Mouse (Mus musculus): Measurements from ENCODE around the gene Pde4c. TPM values are rescaled to one million over a fixed set of nuclear protein-coding genes. Genes with fewer than 3 reads are reported as not detected.

Pde4c gene
- polyA plus RNA-seq, 1 experiment from 2014 or later, result 9.4 TPM

DNA sequence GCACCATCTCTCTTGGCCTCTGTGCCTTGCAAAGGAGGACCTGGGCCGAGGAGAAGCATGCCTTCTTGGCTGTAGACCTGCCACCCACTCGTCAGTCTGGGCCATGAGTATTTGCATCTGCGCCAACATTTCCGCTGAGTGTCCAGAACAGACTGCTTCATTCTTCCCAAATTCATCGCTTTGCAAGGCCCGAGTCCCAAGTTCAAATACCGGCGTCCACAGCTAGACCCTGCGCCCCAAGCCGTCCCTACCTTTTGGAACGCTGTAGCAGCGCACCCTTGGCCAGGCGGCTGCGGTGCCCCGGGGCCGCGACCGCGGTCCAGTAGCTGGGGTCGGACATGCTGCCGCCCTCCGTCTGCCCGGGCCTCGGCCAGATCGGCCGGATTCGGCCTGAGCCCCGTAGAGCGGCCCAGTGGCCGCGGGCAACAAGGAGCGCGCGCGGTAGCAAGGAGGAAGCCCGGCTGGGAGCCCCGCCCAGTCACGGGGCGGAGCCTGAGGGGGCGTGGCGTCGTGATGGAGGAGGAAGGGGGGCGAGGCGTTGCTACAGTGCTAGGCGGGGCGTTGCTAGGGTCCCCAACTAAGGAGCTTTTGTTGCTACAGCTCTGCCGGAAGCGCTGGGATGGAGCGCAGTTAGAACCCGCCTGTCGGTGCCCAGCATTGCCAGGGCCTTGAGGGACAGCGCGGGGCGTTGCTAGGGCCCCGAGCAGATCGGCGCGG lies 68.6 kb downstream of the Pde4c start:
- Histone ChIP-seq H3K4me1 (peaks cover 64% of the 10 kb centered on the region), H3K4me3 (replicated peaks) (peak overlapping the region; percentile 73), H3K9me3 (replicated peaks) (no peaks in the 10 kb centered on the region), H3K27ac (peak overlapping the region; percentile 92), H3K36me3 (peaks cover 23% of the 10 kb centered on the region), H3K27me3 (0 out of 2 replicates have a peak, but pooled peaks cover 14% of the 10 kb centered on the region), H3K9ac (peak overlapping the region; percentile 87), H3K4me2 (peak overlapping the region; percentile 88)
- 5% methylated on average over 58 of the region's 58 CpGs for WGBS
- ATAC-seq (replicated peaks; ENCODE audit: low FRiP score), result peak; percentile 82

DNA sequence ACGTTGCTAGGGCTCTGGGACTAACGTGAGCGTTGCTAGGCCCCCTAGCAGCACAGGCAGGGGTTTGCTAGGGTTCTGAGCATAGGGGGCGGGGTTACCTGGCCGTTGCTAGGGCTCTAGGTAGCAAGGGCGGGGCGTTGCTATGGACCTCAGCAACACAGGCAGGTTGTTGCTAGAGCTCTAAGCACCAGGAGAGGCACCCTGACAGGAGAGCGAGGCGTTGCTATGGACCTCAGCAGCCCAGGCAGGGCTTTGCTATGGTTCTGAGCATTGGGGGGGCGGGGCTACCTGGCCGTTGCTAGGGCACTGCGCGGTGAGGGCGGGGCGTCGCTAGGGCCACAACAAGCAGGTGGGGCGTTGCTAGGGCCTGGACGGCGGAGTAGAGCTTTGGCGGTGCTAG lies 69.2 kb downstream of the Pde4c start:
- WGBS, result 0% methylated on average over 19 of the region's 20 CpGs
- Histone ChIP-seq H3K36me3 (peaks cover 18% of the 10 kb centered on the region; the same call in 1 of the 2 replicates), H3K4me3 (replicated peaks) (peak overlapping the region; percentile 73), H3K27me3 (peaks cover 17% of the 10 kb centered on the region), H3K27ac (peak overlapping the region; percentile 92), H3K4me2 (peak overlapping the region; percentile 88), H3K9ac (peak overlapping the region; percentile 87; the same call in 1 of the 2 replicates), H3K4me1 (peaks cover 61% of the 10 kb centered on the region), H3K9me3 (replicated peaks) (no peaks in the 10 kb centered on the region)
- peak; percentile 60 for ATAC-seq (replicated peaks; ENCODE audit: low FRiP score)

DNA sequence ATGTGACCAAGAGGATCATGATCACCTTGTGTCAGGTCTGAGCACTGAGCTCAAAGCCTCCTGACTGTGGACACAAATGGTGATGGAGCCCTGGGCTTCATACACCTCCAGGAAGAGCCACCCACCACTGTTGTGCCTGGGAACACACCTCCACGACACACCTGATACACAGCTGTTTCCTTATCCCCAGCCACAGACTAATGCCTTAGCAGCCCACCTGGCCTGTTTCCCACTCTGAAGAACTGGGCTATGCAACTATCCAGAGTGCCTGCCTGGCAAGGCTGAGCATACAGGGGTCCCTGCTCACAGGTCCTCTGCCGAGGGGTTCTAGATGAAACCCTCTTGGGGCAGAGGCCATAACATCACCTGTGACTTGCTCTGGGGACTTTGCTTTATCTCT lies 70.7 kb downstream of the Pde4c start:
- H3K4me2 ChIP-seq, result no peak overlapping the region
- H3K9me3 ChIP-seq (replicated peaks), result no peaks in the 10 kb centered on the region
- H3K4me1 ChIP-seq, result peaks cover 56% of the 10 kb centered on the region
- 90% methylated on average over 2 of the region's 2 CpGs for WGBS
- no peak for ATAC-seq (replicated peaks; ENCODE audit: low FRiP score)
- H3K27ac ChIP-seq, result no peak overlapping the region
- no peak overlapping the region for H3K9ac ChIP-seq
- peaks cover 32% of the 10 kb centered on the region for H3K27me3 ChIP-seq
- H3K4me3 ChIP-seq (replicated peaks), result no peak overlapping the region
- H3K36me3 ChIP-seq, result 0 out of 2 replicates have a peak, but pooled peaks cover 5% of the 10 kb centered on the region

DNA sequence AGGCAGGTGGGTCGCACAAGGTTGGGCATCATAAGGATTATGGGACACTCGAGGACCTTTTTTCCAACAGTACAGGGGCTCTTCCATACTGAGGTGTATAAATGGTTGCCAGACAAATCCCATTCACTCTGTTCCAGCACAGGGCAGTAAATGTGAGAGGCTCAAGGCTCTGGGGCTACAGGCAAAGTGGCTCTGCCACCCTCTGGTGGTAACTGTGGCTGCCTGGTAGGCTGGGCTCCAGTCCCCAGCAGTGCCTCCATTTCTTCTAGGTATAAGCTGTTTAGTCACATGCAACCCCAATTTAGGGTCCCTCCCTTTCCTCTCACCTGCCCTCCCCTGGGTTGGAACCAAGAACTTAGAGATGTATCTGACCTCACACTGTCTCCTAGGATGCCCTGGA lies 71.8 kb downstream of the Pde4c start:
- H3K36me3 ChIP-seq, result no peaks in the 10 kb centered on the region
- H3K4me2 ChIP-seq, result no peak overlapping the region
- peaks cover 50% of the 10 kb centered on the region for H3K4me1 ChIP-seq
- no peak for ATAC-seq (replicated peaks; ENCODE audit: low FRiP score)
- H3K4me3 ChIP-seq (replicated peaks), result no peak overlapping the region
- H3K27me3 ChIP-seq, result peaks cover 43% of the 10 kb centered on the region
- H3K27ac ChIP-seq, result no peak overlapping the region
- H3K9me3 ChIP-seq (replicated peaks), result no peaks in the 10 kb centered on the region
- H3K9ac ChIP-seq, result no peak overlapping the region
- 85% methylated on average over 2 of the region's 2 CpGs for WGBS

DNA sequence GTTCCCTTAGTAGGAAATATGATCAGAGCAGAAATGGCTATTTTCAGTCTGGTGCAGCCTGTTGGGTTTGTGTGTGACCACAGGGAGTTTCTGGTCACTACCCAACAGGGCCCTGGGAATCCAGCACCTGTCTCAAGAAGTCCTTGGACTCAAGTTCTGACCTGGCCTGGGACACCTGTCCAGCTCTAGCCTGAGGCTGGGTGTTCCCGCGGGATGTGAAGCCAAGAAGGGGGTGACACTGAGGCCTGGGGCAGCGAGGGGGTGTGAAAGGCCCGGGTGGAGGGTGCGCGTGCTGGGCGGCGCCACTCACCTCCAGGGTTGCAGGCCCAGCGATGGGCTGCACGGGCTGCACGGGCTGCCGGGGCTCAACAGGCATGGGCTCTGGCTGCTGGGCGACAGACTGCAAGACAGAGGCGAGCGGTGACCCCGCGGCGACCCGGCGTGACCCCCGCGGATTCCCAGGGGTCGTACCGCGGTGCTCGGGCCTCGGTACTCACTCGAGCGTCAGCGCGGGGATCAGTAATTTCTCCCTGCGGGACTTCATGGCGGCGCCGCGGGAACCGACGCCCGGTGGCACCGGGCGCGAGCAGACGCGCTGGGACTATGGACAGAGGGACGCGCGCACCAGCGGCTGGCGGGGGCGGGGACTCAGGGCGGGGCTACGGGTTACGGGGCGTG lies 73.0 kb downstream of the Pde4c start:
- Histone ChIP-seq H3K4me3 (replicated peaks) (peak overlapping the region; percentile 62), H3K36me3 (no peaks in the 10 kb centered on the region), H3K27ac (no peak overlapping the region), H3K4me2 (peak overlapping the region; percentile 75), H3K4me1 (peaks cover 45% of the 10 kb centered on the region), H3K9ac (peak overlapping the region; percentile 54), H3K27me3 (peaks cover 52% of the 10 kb centered on the region), H3K9me3 (replicated peaks) (no peaks in the 10 kb centered on the region)
- 2% methylated on average over 54 of the region's 54 CpGs for WGBS
- ATAC-seq (replicated peaks; ENCODE audit: low FRiP score), result no peak

DNA sequence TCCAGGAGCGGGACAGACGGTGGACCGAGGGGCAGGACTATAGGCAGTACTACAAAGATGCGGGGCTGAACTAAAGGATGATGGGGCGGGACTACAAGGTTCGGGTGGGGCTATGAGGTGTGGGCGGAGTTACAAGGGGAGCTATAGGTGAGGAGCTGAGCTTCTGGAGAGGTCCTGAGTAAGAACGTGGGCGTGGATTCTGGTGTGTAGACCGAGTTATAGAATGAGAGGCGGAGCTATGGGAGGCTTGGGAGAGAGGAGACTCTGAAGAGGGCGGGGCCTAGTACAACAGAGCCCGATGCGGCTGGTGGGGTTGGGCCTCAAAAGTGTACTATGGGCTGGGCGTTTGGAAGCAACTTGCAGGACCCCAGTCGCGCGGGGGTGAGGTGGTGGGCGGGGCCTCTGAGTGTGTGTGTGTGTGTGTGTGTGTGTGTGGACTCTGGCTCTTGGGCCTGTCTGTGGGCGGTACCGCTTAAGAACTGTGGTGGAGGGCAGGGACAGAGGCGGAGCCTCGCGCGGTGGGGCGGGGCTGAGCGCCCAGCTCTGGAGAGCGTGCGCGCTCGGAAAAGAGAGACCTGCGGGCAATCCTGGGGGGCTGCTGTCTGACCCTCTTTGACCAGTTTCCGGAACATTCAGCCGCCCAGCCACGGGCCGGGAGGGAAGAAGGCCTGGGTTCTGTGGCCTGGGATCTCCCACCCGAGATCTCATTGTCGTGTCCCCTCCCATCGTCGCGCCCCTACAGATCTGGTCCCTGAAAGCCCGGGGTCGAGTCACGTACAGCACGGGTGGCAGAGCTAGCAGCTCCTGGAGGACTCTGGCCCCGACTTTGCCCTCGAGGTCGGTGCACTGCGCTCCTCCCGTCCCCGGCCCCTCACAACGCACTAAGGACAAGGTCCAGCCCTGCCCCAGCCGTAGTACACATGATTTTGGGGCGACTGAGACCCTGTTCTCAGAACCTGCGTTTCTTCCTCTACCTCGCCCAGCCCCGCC lies 73.9 kb downstream of the Pde4c start:
- peak overlapping the region; percentile 75 for H3K4me2 ChIP-seq
- 0% methylated on average over 57 of the region's 57 CpGs for WGBS
- ATAC-seq (replicated peaks; ENCODE audit: low FRiP score), result peak; percentile 86
- H3K27ac ChIP-seq, result peak overlapping the region; percentile 61
- H3K4me1 ChIP-seq, result peaks cover 39% of the 10 kb centered on the region
- peaks cover 60% of the 10 kb centered on the region for H3K27me3 ChIP-seq
- no peaks in the 10 kb centered on the region for H3K36me3 ChIP-seq
- peak overlapping the region; percentile 39 for H3K9ac ChIP-seq
- peak overlapping the region; percentile 62 for H3K4me3 ChIP-seq (replicated peaks)
- no peaks in the 10 kb centered on the region for H3K9me3 ChIP-seq (replicated peaks)

DNA sequence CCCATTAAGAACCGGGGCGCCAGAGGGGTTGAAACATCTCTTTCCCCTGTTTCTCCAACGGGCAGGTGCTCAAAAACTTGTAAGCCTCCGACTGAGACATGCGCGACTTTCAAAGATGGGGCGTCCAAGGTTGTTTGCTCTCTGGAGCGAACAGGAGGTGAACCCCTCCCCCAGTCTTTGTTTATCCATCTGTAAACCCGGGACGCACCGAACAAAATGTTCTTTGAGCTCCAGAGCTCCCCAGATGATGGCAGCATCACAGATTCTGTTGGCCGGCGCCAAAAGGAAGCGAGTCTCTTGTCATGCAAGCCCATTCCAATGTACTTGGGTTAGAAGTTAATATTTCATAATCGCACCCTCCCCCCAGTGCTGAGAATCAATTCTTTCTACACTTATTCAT lies 74.8 kb downstream of the Pde4c start:
- Histone ChIP-seq H3K4me1 (peaks cover 30% of the 10 kb centered on the region), H3K27me3 (peaks cover 69% of the 10 kb centered on the region), H3K36me3 (no peaks in the 10 kb centered on the region), H3K9me3 (replicated peaks) (no peaks in the 10 kb centered on the region), H3K27ac (no peak overlapping the region), H3K4me2 (peak overlapping the region; percentile 75), H3K4me3 (replicated peaks) (peak overlapping the region; percentile 62), H3K9ac (no peak overlapping the region)
- 13% methylated on average over 15 of the region's 15 CpGs for WGBS
- ATAC-seq (replicated peaks; ENCODE audit: low FRiP score), result no peak

DNA sequence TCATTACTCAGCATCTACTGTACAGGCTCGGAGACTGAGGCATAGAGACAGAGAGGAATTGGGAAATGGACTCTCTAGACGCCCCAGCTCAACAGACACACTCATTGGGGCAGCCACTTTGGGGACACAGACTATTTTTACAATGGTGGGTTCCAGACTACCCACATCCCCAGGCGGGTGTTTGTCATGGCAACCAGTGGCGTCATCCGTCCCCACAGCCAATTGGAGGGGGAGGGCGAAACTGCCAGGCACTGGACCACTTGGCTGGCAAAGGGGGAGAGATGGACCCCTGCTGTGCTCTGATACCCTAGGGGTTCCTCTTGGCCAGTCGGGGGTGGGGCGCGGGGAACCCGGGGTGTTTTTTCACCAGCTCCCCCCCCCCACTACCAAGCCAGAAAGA lies 77.1 kb downstream of the Pde4c start:
- peaks cover 83% of the 10 kb centered on the region for H3K27me3 ChIP-seq
- no peak overlapping the region for H3K27ac ChIP-seq
- no peaks in the 10 kb centered on the region for H3K36me3 ChIP-seq
- no peak overlapping the region for H3K9ac ChIP-seq
- H3K4me1 ChIP-seq, result peaks cover 40% of the 10 kb centered on the region
- no peaks in the 10 kb centered on the region for H3K9me3 ChIP-seq (replicated peaks)
- H3K4me3 ChIP-seq (replicated peaks), result no peak overlapping the region
- ATAC-seq (replicated peaks; ENCODE audit: low FRiP score), result no peak
- no peak overlapping the region for H3K4me2 ChIP-seq
- WGBS, result 48% methylated on average over 10 of the region's 10 CpGs

Small RNAs within 50 kb of the gene (microRNA-seq; reads per million reads assigned to microRNA genes)
- gene Mir7240, result 1.0 reads per million

Other genes starting within 250 kb of the Pde4c start
- 20.0 and 23.5 TPM in 2 replicates for gene Klhl26, start 246.8 kb upstream of the Pde4c start, polyA plus RNA-seq (2015; fragmentation: Nextera tagmentation; extraction: Ambion mirVana)
- gene Tmem59l, start 236.4 kb upstream of the Pde4c start, polyA plus RNA-seq (2015; fragmentation: Nextera tagmentation; extraction: Ambion mirVana), result 5.9 and 6.0 TPM in 2 replicates
- gene Crlf1, start 230.6 kb upstream of the Pde4c start, polyA plus RNA-seq (2015; fragmentation: Nextera tagmentation; extraction: Ambion mirVana), result 21.1 and 24.1 TPM in 2 replicates
- 128 and 133 TPM in 2 replicates for gene Rex1bd, start 217.0 kb upstream of the Pde4c start, polyA plus RNA-seq (2015; fragmentation: Nextera tagmentation; extraction: Ambion mirVana)
- gene Uba52, start 212.9 kb upstream of the Pde4c start, polyA plus RNA-seq (2015; fragmentation: Nextera tagmentation; extraction: Ambion mirVana), result 954 and 1,022 TPM in 2 replicates
- gene Fkbp8, start 196.0 kb upstream of the Pde4c start, polyA plus RNA-seq (2015; fragmentation: Nextera tagmentation; extraction: Ambion mirVana), result 295 and 322 TPM in 2 replicates
- 58.5 and 64.5 TPM in 2 replicates for gene Kxd1, start 195.8 kb upstream of the Pde4c start, polyA plus RNA-seq (2015; fragmentation: Nextera tagmentation; extraction: Ambion mirVana)
- gene Ell, start 184.3 kb upstream of the Pde4c start, polyA plus RNA-seq (2015; fragmentation: Nextera tagmentation; extraction: Ambion mirVana), result 20.3 and 23.8 TPM in 2 replicates
- gene Isyna1, start 129.3 kb upstream of the Pde4c start, polyA plus RNA-seq (2015; fragmentation: Nextera tagmentation; extraction: Ambion mirVana), result 180 and 198 TPM in 2 replicates
- 135 and 145 TPM in 2 replicates for gene Ssbp4, start 114.8 kb upstream of the Pde4c start, polyA plus RNA-seq (2015; fragmentation: Nextera tagmentation; extraction: Ambion mirVana)
- gene Lrrc25, start 107.6 kb upstream of the Pde4c start, polyA plus RNA-seq (2015; fragmentation: Nextera tagmentation; extraction: Ambion mirVana), result 2.5 TPM in 2 replicates
- 0.46 and 0.77 TPM in 2 replicates for gene Gdf15, start 91.3 kb upstream of the Pde4c start, polyA plus RNA-seq (2015; fragmentation: Nextera tagmentation; extraction: Ambion mirVana)
- gene Pgpep1, start 63.3 kb upstream of the Pde4c start, polyA plus RNA-seq (2015; fragmentation: Nextera tagmentation; extraction: Ambion mirVana), result 65.5 and 75.3 TPM in 2 replicates
- gene Lsm4, start 50.5 kb upstream of the Pde4c start, polyA plus RNA-seq (2015; fragmentation: Nextera tagmentation; extraction: Ambion mirVana), result 291 and 295 TPM in 2 replicates
- 59.9 and 68.1 TPM in 2 replicates for gene Jund, start 24.8 kb upstream of the Pde4c start, polyA plus RNA-seq (2015; fragmentation: Nextera tagmentation; extraction: Ambion mirVana)
- gene Iqcn, start 20.3 kb upstream of the Pde4c start, polyA plus RNA-seq (2015; fragmentation: Nextera tagmentation; extraction: Ambion mirVana), result 0.03 and 0.09 TPM in 2 replicates
- 0.55 and 0.83 TPM in 2 replicates for gene Gm3336, start 5.2 kb upstream of the Pde4c start, polyA plus RNA-seq (2015; fragmentation: Nextera tagmentation; extraction: Ambion mirVana)
- gene Rab3a, start 31.0 kb downstream of the Pde4c start, polyA plus RNA-seq (2015; fragmentation: Nextera tagmentation; extraction: Ambion mirVana), result 15.5 and 18.6 TPM in 2 replicates
- gene Mpv17l2, start 37.2 kb downstream of the Pde4c start, polyA plus RNA-seq (2015; fragmentation: Nextera tagmentation; extraction: Ambion mirVana), result 46.1 and 48.1 TPM in 2 replicates
- gene Pik3r2, start 53.0 kb downstream of the Pde4c start, polyA plus RNA-seq (2015; fragmentation: Nextera tagmentation; extraction: Ambion mirVana), result 58.0 and 66.9 TPM in 2 replicates
- 12.9 and 18.1 TPM in 2 replicates for gene Mast3, start 81.3 kb downstream of the Pde4c start, polyA plus RNA-seq (2015; fragmentation: Nextera tagmentation; extraction: Ambion mirVana)
- gene Il12rb1, start 84.7 kb downstream of the Pde4c start, polyA plus RNA-seq (2015; fragmentation: Nextera tagmentation; extraction: Ambion mirVana), result 0.09 and 0.12 TPM in 2 replicates
- gene Arrdc2, start 116.0 kb downstream of the Pde4c start, polyA plus RNA-seq (2015; fragmentation: Nextera tagmentation; extraction: Ambion mirVana), result 5.0 and 6.5 TPM in 2 replicates
- 2.6 and 2.9 TPM in 2 replicates for gene Kcnn1, start 139.5 kb downstream of the Pde4c start, polyA plus RNA-seq (2015; fragmentation: Nextera tagmentation; extraction: Ambion mirVana)
- gene Ccdc124, start 150.2 kb downstream of the Pde4c start, polyA plus RNA-seq (2015; fragmentation: Nextera tagmentation; extraction: Ambion mirVana), result 115 and 123 TPM in 2 replicates
- gene Slc5a5, start 169.0 kb downstream of the Pde4c start, polyA plus RNA-seq (2015; fragmentation: Nextera tagmentation; extraction: Ambion mirVana), result 0.06 and 0.25 TPM in 2 replicates
- 4,326 and 4,329 TPM in 2 replicates for gene Rpl18a, start 173.7 kb downstream of the Pde4c start, polyA plus RNA-seq (2015; fragmentation: Nextera tagmentation; extraction: Ambion mirVana)
- gene Map1s, start 182.2 kb downstream of the Pde4c start, polyA plus RNA-seq (2015; fragmentation: Nextera tagmentation; extraction: Ambion mirVana), result 49.7 and 58.9 TPM in 2 replicates

Measured in kidney, embryonic 15.5 days (tissue).